Mouse (Mus musculus) left cerebral cortex, postnatal 14 days (tissue): ENCODE measurements at regions not wholly inside any gene's neighbourhood (a gene's known extent, or its start where the extent isn't known, plus 50 kb on each side); places are given as distances from the start of the nearest gene placed in this dataset.
A peak's percentile ranks its signal among the peaks of the same experiment; 100 is the strongest.
"Not testable (repeated sequence)": the region's sequence is repeated elsewhere in the genome, so short reads cannot be mapped to it uniquely, and the experiment has no call there.

Source experiments
- DNase-seq, 2 experiments: peaks; one replicate each; pipeline ENCODE4 v3.0.0; 2021 to 2022; ENCODE audit warnings: low spot score in 2 of 2, mixed read lengths in 1 of 2
- intact Hi-C: fragments of 180-260 bp; cut with DNase I; formaldehyde crosslinking; loops from one replicate; pipeline ENCODE4 v1.15.1; 2025

DNA sequence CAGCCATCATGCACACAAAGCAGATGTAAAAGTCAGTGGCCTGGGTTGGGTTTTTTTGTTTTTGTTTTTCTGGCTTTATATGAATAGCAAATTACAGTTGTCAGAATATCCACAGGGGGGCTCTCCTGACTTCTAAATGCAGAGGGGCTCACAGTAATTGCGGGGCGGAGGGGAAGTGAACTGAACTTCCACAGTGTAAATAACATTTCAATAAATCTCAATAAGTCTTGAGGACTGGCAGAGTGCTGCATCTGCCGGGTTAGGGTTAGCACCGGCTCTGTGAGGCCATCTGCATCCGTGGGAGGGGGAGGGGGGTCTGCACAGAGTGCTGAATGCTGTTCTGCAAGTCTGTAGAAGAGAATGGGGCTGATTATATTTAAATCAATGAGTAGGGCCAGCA, 50.3 kb upstream of the Arl4c start:
- intact Hi-C loops: loop anchor here (2.0 kb wide), 1 partner anchor 444 kb away; no protein-coding TSS in a partner anchor
- DNase-seq: peak; percentile 50 to 56

DNA sequence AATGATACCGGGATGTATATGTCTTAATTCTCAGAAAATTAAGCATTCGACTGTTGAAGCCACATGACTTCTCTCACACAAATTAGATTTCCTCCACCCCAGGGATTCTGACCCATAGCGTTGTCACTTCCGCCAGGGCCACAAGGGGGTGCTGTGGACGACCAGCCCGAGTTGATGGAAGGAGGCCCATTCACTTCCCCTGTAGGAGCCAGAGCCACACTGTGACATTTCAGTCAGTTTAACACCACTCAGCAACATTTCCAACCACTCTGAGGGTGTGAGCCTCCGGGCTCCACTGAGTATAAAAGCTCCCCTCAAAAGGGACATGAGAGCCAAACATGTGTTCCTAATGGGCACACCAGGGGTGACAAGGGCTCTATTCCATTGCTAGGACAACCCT, 54.6 kb upstream of the Arl4c start:
- intact Hi-C loops: loop anchor here (5.0 kb wide), 2 partner anchors 296 to 316 kb away; partner anchors contain the start of gene Sh3bp4

DNA sequence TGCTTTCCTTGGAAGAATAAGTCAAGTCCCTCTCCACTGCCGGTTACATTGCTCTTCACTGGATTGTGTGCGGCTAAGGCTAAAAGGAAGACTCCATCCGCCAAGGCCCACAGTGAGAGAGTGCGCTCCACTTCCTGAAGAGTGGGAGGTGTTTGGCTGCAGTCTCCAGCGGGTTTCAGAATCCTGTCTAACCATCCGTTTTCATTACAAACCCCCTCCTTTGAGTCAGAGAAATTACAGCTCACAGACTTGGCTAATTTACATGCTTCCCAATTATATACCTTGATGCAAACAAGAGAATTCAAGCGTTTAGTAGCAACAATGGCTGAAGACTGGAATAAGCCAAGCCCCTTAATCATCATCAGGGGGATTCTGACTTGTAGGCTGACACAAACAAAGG, 55.1 kb upstream of the Arl4c start:
- DNase-seq: peak; percentile 67 to 76
- intact Hi-C loops: loop anchor here (5.0 kb wide), 2 partner anchors 295 to 315 kb away; partner anchors contain the start of gene Sh3bp4

More for the DNA sequence above, 54.6 kb upstream of the Arl4c start:
- peak; percentile 69 to 74 for DNase-seq

- intact Hi-C loops: loop anchor here (5.0 kb wide), 2 partner anchors 295 to 315 kb away; partner anchors contain the start of gene Sh3bp4
- no peak for DNase-seq
Observed at GRCm38 (mm10) chr1:88757746-88758145, 55.7 kb upstream of the Arl4c start.

GRCm38 (mm10) chr1:88760643-88761042, 58.6 kb upstream of the Arl4c start:
- no peak for DNase-seq
- intact Hi-C loops: no loop called here

- no peak for DNase-seq
- intact Hi-C loops: no loop called here
Observed at GRCm38 (mm10) chr1:88761121-88761520, 59.1 kb upstream of the Arl4c start.

DNA sequence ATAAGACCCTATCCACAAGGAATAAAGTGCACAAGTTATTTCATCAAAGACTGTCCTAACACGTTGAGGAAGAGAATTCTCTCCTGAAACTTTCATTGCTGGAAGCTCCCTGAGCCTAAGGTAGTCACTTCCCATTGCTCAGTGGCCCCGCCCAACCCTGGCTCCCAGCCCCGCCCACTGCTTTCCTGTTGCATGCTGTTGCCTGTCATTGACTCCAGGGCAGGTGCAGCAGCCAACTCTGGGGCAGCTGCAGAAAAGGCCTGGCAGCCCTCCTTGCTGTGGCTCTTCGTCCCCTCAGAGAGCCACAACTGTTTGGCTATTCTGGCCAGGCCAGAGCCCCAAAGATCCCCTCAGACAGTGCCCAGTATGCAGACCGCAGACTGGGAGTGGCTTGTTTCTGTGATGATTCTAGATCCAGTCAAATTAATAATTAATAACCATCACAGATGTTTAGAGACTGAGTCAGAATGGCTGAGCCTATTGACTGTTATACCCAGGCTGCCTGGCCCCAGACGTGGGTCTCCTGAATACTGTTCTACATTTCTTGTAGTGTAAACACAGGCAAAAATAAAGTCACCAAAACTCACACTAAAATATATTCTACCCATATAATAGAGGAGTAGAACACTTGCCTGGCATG, 61.8 kb upstream of the Arl4c start:
- intact Hi-C loops: no loop called here
- DNase-seq: no peak

- intact Hi-C loops: no loop called here
- DNase-seq: no peak
Observed at GRCm38 (mm10) chr1:88764478-88764877, 62.5 kb upstream of the Arl4c start.

DNA sequence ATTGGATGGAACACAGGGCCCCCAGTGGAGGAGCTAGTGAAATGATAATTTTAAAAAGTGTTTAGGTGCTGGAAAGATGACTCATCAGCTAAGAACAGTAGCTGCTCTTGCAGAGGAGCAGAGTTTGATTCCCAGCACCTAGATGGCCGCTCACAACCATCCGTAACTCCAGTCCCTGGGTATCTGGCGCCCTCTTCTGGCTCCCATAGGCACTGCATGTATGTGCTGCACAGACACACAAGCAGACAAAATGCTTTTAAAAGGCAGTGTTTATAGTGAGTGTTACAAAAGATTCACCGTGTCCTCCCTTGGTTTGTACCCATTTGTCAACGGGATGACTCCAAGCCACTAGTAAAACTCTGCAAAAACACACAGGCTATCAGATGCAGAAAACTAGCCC, 75.0 kb upstream of the Arl4c start:
- no peak for DNase-seq
- intact Hi-C loops: no loop called here

- intact Hi-C loops: no loop called here
- DNase-seq: no peak
Observed at GRCm38 (mm10) chr1:88780262-88780661, 78.2 kb upstream of the Arl4c start.

- no peak for DNase-seq
- intact Hi-C loops: no loop called here
Observed at GRCm38 (mm10) chr1:88783083-88783482, 81.1 kb upstream of the Arl4c start.

DNA sequence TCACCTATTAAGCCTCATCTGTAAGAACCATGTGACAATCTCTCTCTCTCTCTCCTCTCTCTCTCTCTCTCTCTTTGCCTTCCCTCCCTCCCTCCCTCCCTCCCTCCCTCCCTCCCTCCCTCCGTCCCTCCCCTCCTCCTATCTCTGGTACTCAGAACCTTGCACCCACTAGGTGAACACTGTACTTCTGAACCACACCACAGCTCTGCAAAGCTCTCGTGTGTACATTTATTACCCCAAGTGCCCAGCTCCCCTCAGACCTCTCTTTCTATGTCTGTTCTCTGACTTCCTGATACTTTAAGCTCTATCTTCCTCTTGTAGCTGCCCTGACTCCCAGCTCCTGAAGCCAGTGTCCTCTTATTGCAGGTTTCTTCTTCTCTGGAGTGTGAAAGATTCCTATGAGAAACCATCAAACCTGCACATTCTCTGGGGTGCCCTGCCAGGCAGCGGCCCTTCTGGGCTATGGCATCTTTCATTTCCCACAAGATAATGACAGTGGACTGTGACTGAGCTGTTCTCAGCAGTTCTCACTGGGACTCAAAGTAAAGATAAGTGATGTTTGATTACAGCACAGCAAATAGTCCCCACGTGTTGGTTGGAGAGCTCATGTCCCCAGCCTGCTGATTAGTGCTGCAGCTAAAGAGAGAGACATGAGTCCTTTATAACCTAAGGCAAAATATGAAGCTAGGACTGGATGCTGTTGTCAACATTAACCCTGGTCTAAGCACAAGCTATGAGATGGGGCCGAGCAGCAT, 83.0 kb upstream of the Arl4c start:
- intact Hi-C loops: no loop called here
- DNase-seq: no peak

DNA sequence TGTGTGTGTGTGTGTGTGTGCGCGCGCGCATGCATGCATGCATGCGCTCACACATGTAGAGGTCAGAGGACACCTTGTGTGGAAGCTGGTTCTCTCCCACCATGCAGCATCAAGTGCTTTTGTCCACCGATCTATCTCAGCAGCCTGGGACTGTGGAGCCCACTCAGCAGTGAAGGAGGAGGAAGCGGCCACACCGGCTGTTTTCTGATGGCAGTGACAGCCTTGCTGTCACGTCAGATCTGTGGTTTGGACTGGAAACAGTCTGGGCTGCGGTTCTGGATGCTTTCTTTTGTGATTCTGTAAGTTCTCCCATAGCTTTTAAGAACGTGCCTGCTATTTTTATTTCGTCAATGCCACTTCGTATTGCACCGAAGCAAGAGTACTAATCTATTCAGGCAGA, 84.0 kb upstream of the Arl4c start:
- intact Hi-C loops: no loop called here
- DNase-seq: no peak

DNA sequence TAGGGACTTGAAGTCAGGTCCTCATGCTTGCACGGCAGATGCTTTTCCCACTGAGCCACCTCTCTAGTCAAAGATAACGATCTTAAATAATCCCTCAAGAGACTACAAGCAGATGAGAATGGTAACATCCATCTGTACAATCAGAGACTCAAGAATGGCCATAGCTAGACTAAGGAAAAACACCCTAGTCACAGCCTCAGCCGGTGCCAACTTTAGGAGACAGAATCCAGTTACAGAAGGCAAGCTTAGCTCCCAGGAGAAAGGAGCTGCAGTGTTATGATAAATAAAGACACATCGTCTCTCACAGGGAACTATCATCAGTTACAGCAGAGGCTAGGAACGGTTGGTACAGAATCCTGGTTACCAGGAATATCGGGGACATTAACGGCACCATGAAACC, 88.7 kb upstream of the Arl4c start:
- intact Hi-C loops: no loop called here
- DNase-seq: peak in 1 of 2 experiments; percentile 25

DNA sequence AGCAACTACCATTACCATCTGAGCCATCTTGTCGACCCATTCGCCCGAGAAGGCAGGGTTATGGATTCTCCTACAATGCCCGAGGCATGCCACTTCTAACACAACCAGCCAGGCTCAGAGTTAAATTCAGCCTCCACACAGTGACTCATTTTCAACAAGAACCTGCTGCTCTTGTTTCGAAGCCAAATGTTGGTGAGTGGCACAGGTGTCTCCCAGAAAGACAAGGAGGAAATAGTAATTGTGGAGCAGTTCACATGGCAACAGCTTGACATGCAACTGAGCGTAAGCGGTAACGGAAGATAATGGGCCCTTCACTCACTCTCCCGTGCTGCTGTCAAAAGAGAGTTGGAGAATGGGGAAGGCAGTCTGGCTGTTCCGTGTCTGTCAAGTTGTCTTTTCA, 92.9 kb upstream of the Arl4c start:
- intact Hi-C loops: no loop called here
- peak; percentile 34 to 77 for DNase-seq

- DNase-seq: no peak
- intact Hi-C loops: no loop called here
Observed at GRCm38 (mm10) chr1:88798473-88798872, 96.5 kb upstream of the Arl4c start.

- DNase-seq: no peak
- intact Hi-C loops: no loop called here
Observed at GRCm38 (mm10) chr1:88798874-88799273, 96.9 kb upstream of the Arl4c start.

DNA sequence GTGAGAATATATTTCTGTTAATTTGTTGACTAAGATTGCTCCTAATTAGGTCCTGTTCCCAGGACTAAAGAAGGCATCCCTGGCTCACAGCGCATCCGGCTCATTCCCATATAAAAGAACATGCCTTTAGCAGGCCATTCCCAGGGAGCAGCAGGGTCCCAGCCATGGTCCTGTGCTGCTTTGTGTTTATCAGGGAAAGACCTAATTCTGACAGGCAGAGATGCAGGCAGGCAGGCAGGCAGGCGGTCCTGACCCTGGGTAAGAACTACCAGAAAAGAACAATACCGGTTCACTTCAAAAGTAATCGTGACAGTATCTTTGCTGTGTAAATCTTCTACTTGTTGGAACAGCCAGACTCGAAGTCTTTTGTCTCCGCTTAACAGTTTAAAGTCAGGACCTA, 97.3 kb upstream of the Arl4c start:
- intact Hi-C loops: no loop called here
- no peak for DNase-seq

- DNase-seq: no peak
- intact Hi-C loops: no loop called here
Observed at GRCm38 (mm10) chr1:88799789-88800188, 97.8 kb upstream of the Arl4c start.

DNA sequence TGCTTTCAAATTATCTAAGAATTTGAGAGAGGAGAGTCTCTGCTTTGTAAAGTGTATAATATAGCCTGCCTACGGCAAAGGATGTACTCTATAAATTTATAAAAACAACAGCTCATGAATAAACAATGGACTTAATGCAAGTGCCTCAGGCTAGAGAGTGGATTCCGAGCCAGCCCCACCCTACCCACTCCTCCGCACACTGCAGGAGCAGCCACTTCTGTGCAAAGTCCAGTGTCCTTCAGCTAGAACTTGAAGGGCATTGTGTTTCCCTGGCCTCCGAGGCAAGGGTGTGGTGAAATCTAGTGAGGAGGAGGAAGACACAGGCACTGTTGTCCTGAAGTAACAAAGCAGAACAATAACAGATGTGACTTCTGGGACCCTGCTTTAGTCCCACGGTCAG, 98.4 kb upstream of the Arl4c start:
- DNase-seq: no peak
- intact Hi-C loops: no loop called here

- intact Hi-C loops, DNase-seq: not testable (repeated sequence)
Observed at GRCm38 (mm10) chr1:88801151-88801550, 99.1 kb upstream of the Arl4c start.
